Mouse (Mus musculus) CH12.LX (cell line): ENCODE data around the gene Mrpl2. TPM values are rescaled to one million over a fixed set of nuclear protein-coding genes. Genes with fewer than 3 reads are reported as not detected.

Experiments
- DNase-seq: peaks from one replicate; pipeline ENCODE4 v3.0.0-alpha.2; 2013; ENCODE audit errors: extremely low read depth
- H3K27ac ChIP-seq: 2 replicates; pipeline ENCODE4 v1.5.1; 2012; ENCODE audit warnings: low read depth, mild to moderate bottlenecking, control low read depth, moderate library complexity; ENCODE audit not compliant: insufficient read depth
- H3K27me3 ChIP-seq: replicated peaks from 2 replicates; pipeline ENCODE3; 2012; ENCODE audit warnings: inconsistent platforms
- H3K36me3 ChIP-seq, 2 experiments: replicated peaks in 1 of 2; 2 replicates each; pipeline versions ENCODE3 to v1.6.1; 2012; ENCODE audit warnings: inconsistent platforms in 1 of 2, low read length in 1 of 2, mild to moderate bottlenecking in 1 of 2, mixed read lengths in 1 of 2, moderate library complexity in 1 of 2; ENCODE audit not compliant: control insufficient read depth in 1 of 2, insufficient read depth in 1 of 2
- H3K4me1 ChIP-seq, 2 experiments: 2 replicates each; pipeline ENCODE4 v1.6.1; 2012; ENCODE audit warnings: inconsistent platforms in 1 of 2, moderate library complexity in 1 of 2; ENCODE audit not compliant: insufficient read depth in 2 of 2, control insufficient read depth in 1 of 2
- H3K4me2 ChIP-seq: 2 replicates; pipeline ENCODE4 v1.6.1; 2012; ENCODE audit warnings: low read depth, mild to moderate bottlenecking, control low read depth; ENCODE audit not compliant: poor library complexity, insufficient read depth, severe bottlenecking
- H3K4me3 ChIP-seq, 3 experiments: fragments of 150-350 bp in 1 of 3; sonication (generic) in 1 of 3; replicated peaks in 1 of 3; 2 replicates each; pipeline versions ENCODE3 to v1.5.1; 2011 to 2012; ENCODE audit warnings: low read depth in 2 of 3, low read length in 2 of 3, mild to moderate bottlenecking in 2 of 3, moderate library complexity in 2 of 3, control low read depth in 1 of 3, improper control_type of control experiment in 1 of 3, inconsistent platforms in 1 of 3, mixed read lengths in 1 of 3; ENCODE audit not compliant: poor library complexity in 1 of 3
- H3K79me2 ChIP-seq: replicated peaks from 2 replicates; pipeline ENCODE4 v1.6.1; 2012; ENCODE audit warnings: mild to moderate bottlenecking, moderate library complexity; ENCODE audit not compliant: control insufficient read depth, poor library complexity, insufficient read depth, severe bottlenecking; ENCODE audit errors: extremely low read depth
- H3K9ac ChIP-seq: 2 replicates; pipeline ENCODE4 v1.6.1; 2012; ENCODE audit warnings: low read depth, mild to moderate bottlenecking, control low read depth, moderate library complexity; ENCODE audit not compliant: insufficient read depth
- H3K9me3 ChIP-seq: replicated peaks from 2 replicates; pipeline ENCODE3; 2012; ENCODE audit warnings: low read length, inconsistent platforms, mixed read lengths
- BHLHE40 ChIP-seq: IDR thresholded peaks from 2 replicates; pipeline ENCODE4 v1.6.1; 2011; ENCODE audit warnings: mild to moderate bottlenecking, low read depth, low read length, improper control_type of control experiment
- CHD1 ChIP-seq: IDR thresholded peaks from 2 replicates; pipeline ENCODE4 v1.6.1; 2012; ENCODE audit warnings: low read depth, low read length, improper control_type of control experiment, inconsistent platforms
- CHD2 ChIP-seq: IDR thresholded peaks from 2 replicates; pipeline ENCODE4 v1.6.1; 2011; ENCODE audit warnings: low read length, improper control_type of control experiment
- CTCF ChIP-seq, 2 experiments: IDR thresholded peaks in 1 of 2; conservative IDR thresholded peaks in 1 of 2; 2 replicates each; pipeline ENCODE4 v1.5.1; 2011 to 2012; ENCODE audit warnings: low read depth in 2 of 2, low read length in 2 of 2, improper control_type of control experiment in 1 of 2, inconsistent platforms in 1 of 2, mild to moderate bottlenecking in 1 of 2, moderate library complexity in 1 of 2
- E2F4 ChIP-seq: IDR thresholded peaks from 2 replicates; pipeline ENCODE4 v1.6.1; 2011; ENCODE audit warnings: low read depth, low read length, improper control_type of control experiment; ENCODE audit not compliant: insufficient replicate concordance
- ELF1 ChIP-seq: IDR thresholded peaks from 2 replicates; pipeline ENCODE4 v1.6.1; 2014; ENCODE audit warnings: low read depth, mild to moderate bottlenecking, inconsistent platforms, low read length, improper control_type of control experiment
- EP300 ChIP-seq: IDR thresholded peaks from 2 replicates; pipeline ENCODE4 v1.6.1; 2011; ENCODE audit warnings: low read length, improper control_type of control experiment
- ETS1 ChIP-seq: conservative IDR thresholded peaks from 2 replicates; pipeline ENCODE4 v1.6.1; 2012; ENCODE audit warnings: low read depth, mild to moderate bottlenecking, inconsistent platforms, low read length, improper control_type of control experiment, moderate library complexity
- GABPA ChIP-seq: IDR thresholded peaks from 2 replicates; pipeline ENCODE4 v1.6.1; 2012; ENCODE audit warnings: low read depth, low read length, improper control_type of control experiment, inconsistent platforms; ENCODE audit not compliant: insufficient replicate concordance
- HCFC1 ChIP-seq: IDR thresholded peaks from 2 replicates; pipeline ENCODE4 v1.6.1; 2012; ENCODE audit warnings: low read depth, mild to moderate bottlenecking, inconsistent platforms, low read length, improper control_type of control experiment
- IRF4 ChIP-seq: IDR thresholded peaks from 2 replicates; pipeline ENCODE4 v1.6.1; 2014; ENCODE audit warnings: low read depth, mild to moderate bottlenecking, inconsistent platforms, low read length, improper control_type of control experiment
- JUN ChIP-seq: IDR thresholded peaks from 2 replicates; pipeline ENCODE4 v1.6.1; 2011; ENCODE audit warnings: low read depth, mild to moderate bottlenecking, low read length, improper control_type of control experiment, moderate library complexity; ENCODE audit not compliant: insufficient read depth
- JUND ChIP-seq: conservative IDR thresholded peaks from 2 replicates; pipeline ENCODE4 v1.6.1; 2011; ENCODE audit warnings: low read depth, low read length, improper control_type of control experiment
- KAT2A ChIP-seq: IDR thresholded peaks from 2 replicates; pipeline ENCODE4 v1.6.1; 2012; ENCODE audit warnings: low read length, improper control_type of control experiment, inconsistent platforms; ENCODE audit not compliant: insufficient replicate concordance
- MAFK ChIP-seq: IDR thresholded peaks from 2 replicates; pipeline ENCODE4 v1.6.1; 2011; ENCODE audit warnings: low read length, improper control_type of control experiment; ENCODE audit not compliant: insufficient replicate concordance
- MAX ChIP-seq: IDR thresholded peaks from 2 replicates; pipeline ENCODE4 v1.6.1; 2011; ENCODE audit warnings: low read length, improper control_type of control experiment
- MAZ ChIP-seq: IDR thresholded peaks from 2 replicates; pipeline ENCODE4 v1.6.1; 2012; ENCODE audit warnings: low read depth, mild to moderate bottlenecking, inconsistent platforms, low read length, improper control_type of control experiment, moderate library complexity
- MEF2A ChIP-seq: IDR thresholded peaks from 2 replicates; pipeline ENCODE4 v1.6.1; 2014; ENCODE audit warnings: low read depth, mild to moderate bottlenecking, inconsistent platforms, low read length, improper control_type of control experiment, borderline replicate concordance
- MXI1 ChIP-seq: IDR thresholded peaks from 2 replicates; pipeline ENCODE4 v1.6.1; 2011; ENCODE audit warnings: mild to moderate bottlenecking, low read depth, low read length, improper control_type of control experiment
- MYC ChIP-seq: IDR thresholded peaks from 2 replicates; pipeline ENCODE4 v1.6.1; 2011; ENCODE audit warnings: low read depth, mild to moderate bottlenecking, improper control_type of control experiment, low read length
- NELFE ChIP-seq: IDR thresholded peaks from 2 replicates; pipeline ENCODE4 v1.6.1; 2011; ENCODE audit warnings: low read depth, low read length, improper control_type of control experiment
- NRF1 ChIP-seq: IDR thresholded peaks from 2 replicates; pipeline ENCODE4 v1.6.1; 2014; ENCODE audit warnings: low read depth, mild to moderate bottlenecking, inconsistent platforms, low read length, improper control_type of control experiment, moderate library complexity
- PAX5 ChIP-seq: IDR thresholded peaks from 2 replicates; pipeline ENCODE4 v1.6.1; 2012; ENCODE audit warnings: low read length, inconsistent platforms, mixed read lengths
- POLR2A ChIP-seq: IDR thresholded peaks from 2 replicates; pipeline ENCODE4 v1.6.1; 2011; ENCODE audit warnings: low read depth, mild to moderate bottlenecking, improper control_type of control experiment, low read length
- POLR2AphosphoS2 ChIP-seq: IDR thresholded peaks from 2 replicates; pipeline ENCODE4 v1.6.1; 2011; ENCODE audit warnings: low read depth, low read length, improper control_type of control experiment
- RAD21 ChIP-seq: IDR thresholded peaks from 2 replicates; pipeline ENCODE4 v1.6.1; 2011; ENCODE audit warnings: low read depth, mild to moderate bottlenecking, low read length, improper control_type of control experiment, moderate library complexity
- RCOR1 ChIP-seq: conservative IDR thresholded peaks from 2 replicates; pipeline ENCODE4 v1.6.1; 2012; ENCODE audit warnings: low read depth, mild to moderate bottlenecking, inconsistent platforms, low read length, improper control_type of control experiment
- SIN3A ChIP-seq: IDR thresholded peaks from 2 replicates; pipeline ENCODE4 v1.6.1; 2012; ENCODE audit warnings: low read length, improper control_type of control experiment, inconsistent platforms
- SMC3 ChIP-seq: IDR thresholded peaks from 2 replicates; pipeline ENCODE4 v1.6.1; 2011; ENCODE audit warnings: low read depth, low read length, improper control_type of control experiment
- TBP ChIP-seq: conservative IDR thresholded peaks from 2 replicates; pipeline ENCODE4 v1.6.1; 2011; ENCODE audit warnings: low read depth, low read length, improper control_type of control experiment
- TCF12 ChIP-seq: IDR thresholded peaks from 2 replicates; pipeline ENCODE4 v1.6.1; 2014; ENCODE audit warnings: low read depth, mild to moderate bottlenecking, inconsistent platforms, low read length, improper control_type of control experiment
- UBTF ChIP-seq: IDR thresholded peaks from 2 replicates; pipeline ENCODE4 v1.6.1; 2012; ENCODE audit warnings: low read depth, mild to moderate bottlenecking, inconsistent platforms, low read length, improper control_type of control experiment, moderate library complexity
- USF1 ChIP-seq: IDR thresholded peaks from 2 replicates; pipeline ENCODE4 v1.6.1; 2014; ENCODE audit warnings: low read depth, mild to moderate bottlenecking, inconsistent platforms, low read length, improper control_type of control experiment
- USF2 ChIP-seq: conservative IDR thresholded peaks from 2 replicates; pipeline ENCODE4 v1.6.1; 2011; ENCODE audit warnings: low read depth, low read length, improper control_type of control experiment
- ZC3H11A ChIP-seq: IDR thresholded peaks from 2 replicates; pipeline ENCODE4 v1.6.1; 2012; ENCODE audit warnings: low read depth, mild to moderate bottlenecking, inconsistent platforms, low read length, improper control_type of control experiment
- ZKSCAN1 ChIP-seq: IDR thresholded peaks from 2 replicates; pipeline ENCODE4 v1.6.1; 2012; ENCODE audit warnings: low read depth, inconsistent platforms, low read length, improper control_type of control experiment, borderline replicate concordance
- ZMIZ1 ChIP-seq: IDR thresholded peaks from 2 replicates; pipeline ENCODE4 v1.6.1; 2012; ENCODE audit warnings: low read depth, mild to moderate bottlenecking, inconsistent platforms, low read length, improper control_type of control experiment
- ZNF384 ChIP-seq: IDR thresholded peaks from 2 replicates; pipeline ENCODE4 v1.6.1; 2012; ENCODE audit warnings: low read depth, low read length, improper control_type of control experiment, inconsistent platforms
- dilution Hi-C: fragments of 300-500 bp; cut with MboI; formaldehyde crosslinking; loops from 2 replicates; pipeline ENCODE4 v1.14.3; 2020; ENCODE audit warnings: low sequenced_read_pairs; ENCODE audit not compliant: extremely low pct_unique_long_range_greater_than_20kb, extremely low pct_ligation_motif_present
- in situ Hi-C: fragments of 300-500 bp; cut with MboI; formaldehyde crosslinking; loops from 3 replicates; pipeline ENCODE4 v1.14.3; 2019; ENCODE audit warnings: low sequenced_read_pairs, low pct_ligation_motif_present, low pct_unique_long_range_greater_than_20kb, mixed read lengths
- polyA plus RNA-seq: library from polyadenylated mRNA; unstranded; fragments of >175 nt; gene quantifications from 2 replicates; pipeline ENCODE4 v1.2.1, GENCODE M21; 2012; ENCODE audit warnings: low read depth; ENCODE audit not compliant: insufficient read length
- total RNA-seq, 2 experiments: library from RNA; depleted of rRNA; stranded (reverse); fragments of 300-350 nt in 1 of 2; fragments of >200 nt in 1 of 2; gene quantifications; 2 replicates each; pipeline ENCODE4 v1.2.3; 2012 to 2014

Mrpl2 gene
- total and polyA plus RNA-seq, 3 experiments, result 130 to 238 (median 158) TPM

DNA sequence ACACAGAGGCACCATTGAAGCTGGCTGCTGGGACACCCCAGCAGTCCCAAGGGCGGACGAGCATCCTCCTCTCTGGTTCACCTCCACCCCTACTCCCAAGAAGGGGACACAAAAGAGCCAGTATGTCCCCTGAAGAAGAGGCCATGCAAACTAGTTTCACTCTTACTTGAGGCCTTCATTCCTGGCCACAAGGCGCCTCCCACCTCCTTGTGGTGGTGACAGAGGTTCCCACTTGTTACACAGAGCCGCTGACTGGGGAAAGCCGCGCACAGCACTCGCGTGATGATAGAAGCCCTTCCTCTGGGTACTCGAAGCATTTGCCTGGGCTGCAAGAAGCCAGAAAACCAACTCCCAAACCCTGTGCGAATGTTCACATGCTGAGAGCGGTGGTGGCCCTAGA is 23.8 kb upstream of the Mrpl2 start:
- dilution Hi-C loops (no loop called here), in situ Hi-C loops (no loop called here)
- DNase-seq, result peak; percentile 88
- Histone ChIP-seq H3K36me3 (no peaks in the 10 kb centered on the region), H3K9me3 (no peaks in the 10 kb centered on the region), H3K4me2 (peak overlapping the region; percentile 45), H3K9ac (peak overlapping the region; percentile 13; the same call in 1 of the 2 replicates), H3K4me3 (no peak overlapping the region), H3K27ac (peak overlapping the region; percentile 40), H3K79me2 (no peaks in the 10 kb centered on the region), H3K4me1 (peaks cover 39 to 64% of the 10 kb centered on the region in 2 experiments), H3K27me3 (no peaks in the 10 kb centered on the region)
- TF ChIP-seq UBTF (no peak), CHD1 (no peak), JUN (no peak), ZC3H11A (no peak), MXI1 (0 out of 2 replicates have a peak, but pooled peaks have one; percentile 12), SIN3A (no peak), HCFC1 (no peak), EP300 (peak; percentile 64; the same call in 1 of the 2 replicates), KAT2A (no peak), CHD2 (no peak), CTCF (conservative IDR thresholded peaks at IDR 0.05 in 1 of 2, IDR thresholded peaks at IDR 0.05 in 1 of 2; ENCODE audit: low read depth in 2 of 2, low read length in 2 of 2) (peak in 1 of 2 experiments; percentile 27; a peak in 1 of 4 replicates), MAZ (no peak), MAFK (no peak), IRF4 (peak; percentile 94), POLR2A (0 out of 2 replicates have a peak, but pooled peaks have one; percentile 42), SMC3 (peak; percentile 11; the same call in 1 of the 2 replicates), ZKSCAN1 (no peak), POLR2AphosphoS2 (no peak), ELF1 (0 out of 2 replicates have a peak, but pooled peaks have one; percentile 3), RCOR1 (no peak), GABPA (no peak), USF1 (no peak), TCF12 (no peak), TBP (no peak; the same call in 1 of the 2 replicates), RAD21 (peak; percentile 11), NRF1 (no peak), MAX (no peak), NELFE (no peak), JUND (no peak), MYC (no peak), ZNF384 (no peak), USF2 (no peak), ZMIZ1 (no peak), BHLHE40 (peak; percentile 92), MEF2A (0 out of 2 replicates have a peak, but pooled peaks have one; percentile 44), PAX5 (no peak), ETS1 (peak; percentile 71; the same call in 1 of the 2 replicates), E2F4 (no peak)
